ENCODE assay signal across 10 mouse cellular contexts in genomic region chr9:35018056-35018455, GRCm38 (mm10).
DNase-seq lines count a peak whose midpoint lies in the region; ATAC-seq and TF ChIP-seq lines count a peak whose summit lies in the region.
"Had no signal": no experiment of that assay in that cellular context is flagged by ENCODE, and none has a peak within 500 bp of the region (broad histone marks: within the 10 kb centered on the region; RNA-seq: fewer than 3 reads in every experiment).

No protein-coding gene starts in this region.

- no peak for DNase-seq in embryonic facial prominence, embryonic 10.5 days (ENCODE audit: low spot score)
- DNase-seq in kidney, postnatal 0 days (ENCODE audit: low spot score) = no peak
- no peak for DNase-seq in kidney, postnatal 14 days
- DNase-seq in 3134 (ENCODE audit: extremely low read depth, insufficient read length, low spot score) = peak; percentile 61
- DNase-seq in thymus, postnatal 36 days = no peak
- no peak for DNase-seq in embryo, embryonic 10 days (ENCODE audit: low spot score)
- DNase-seq: gastrocnemius, postnatal 14 days; liver had no signal

- no peaks in the 10 kb centered on the region for H3K9me3 ChIP-seq in embryonic facial prominence, embryonic 12.5 days
- no peaks in the 10 kb centered on the region for H3K9me3 ChIP-seq in embryonic facial prominence, embryonic 10.5 days
- H3K9me3 ChIP-seq in kidney, postnatal 0 days (replicated peaks; ENCODE audit: low read length) = no peaks in the 10 kb centered on the region

- H3K9ac ChIP-seq in embryonic facial prominence, embryonic 12.5 days = no peak overlapping the region
- no peak overlapping the region for H3K9ac ChIP-seq in kidney, postnatal 0 days (ENCODE audit: low read depth, low read length)

- H3K4me3 ChIP-seq in embryonic facial prominence, embryonic 12.5 days = no peak overlapping the region
- no peak overlapping the region for H3K4me3 ChIP-seq in embryonic facial prominence, embryonic 10.5 days
- H3K4me3 ChIP-seq in kidney, postnatal 0 days (replicated peaks; ENCODE audit: low read depth, low read length) = no peak overlapping the region

- peak overlapping the region; percentile 29; the same call in 1 of the 2 replicates for H3K4me2 ChIP-seq in embryonic facial prominence, embryonic 12.5 days (replicated peaks)
- peak overlapping the region; percentile 32; the same call in 1 of the 2 replicates for H3K4me2 ChIP-seq in kidney, postnatal 0 days (ENCODE audit: low read length)

- no peak for ATAC-seq in embryonic facial prominence, embryonic 12.5 days (ENCODE audit: insufficient number of reproducible peaks, insufficient read depth, low FRiP score, low TSS enrichment)
- no peak for ATAC-seq in kidney, postnatal 0 days (replicated peaks; ENCODE audit: low FRiP score, low read depth)
- ATAC-seq in granulocyte monocyte progenitor cell, adult 5-6 weeks (replicated peaks; ENCODE audit: poor library complexity, severe bottlenecking) = 0 out of 2 replicates have a peak, but pooled peaks have one; percentile 12

- no peak overlapping the region for H3K27ac ChIP-seq in embryonic facial prominence, embryonic 12.5 days
- no peak overlapping the region for H3K27ac ChIP-seq in embryonic facial prominence, embryonic 10.5 days (replicated peaks)
- H3K27ac ChIP-seq in kidney, postnatal 0 days = no peak overlapping the region

- no peaks in the 10 kb centered on the region for H3K36me3 ChIP-seq in embryonic facial prominence, embryonic 12.5 days
- no peaks in the 10 kb centered on the region for H3K36me3 ChIP-seq in embryonic facial prominence, embryonic 10.5 days (replicated peaks)
- no peaks in the 10 kb centered on the region for H3K36me3 ChIP-seq in kidney, postnatal 0 days (ENCODE audit: insufficient read depth, low read length)

- 0 out of 2 replicates have a peak, but pooled peaks cover 4% of the 10 kb centered on the region for H3K27me3 ChIP-seq in embryonic facial prominence, embryonic 12.5 days
- peaks cover 33% of the 10 kb centered on the region for H3K27me3 ChIP-seq in embryonic facial prominence, embryonic 10.5 days (replicated peaks; ENCODE audit: low read depth, poor library complexity, severe bottlenecking)
- no peaks in the 10 kb centered on the region for H3K27me3 ChIP-seq in kidney, postnatal 0 days (ENCODE audit: insufficient read depth, low read length)

- no peak for TF ChIP-seq CTCF in kidney, postnatal 0 days (IDR thresholded peaks at IDR 0.05; ENCODE audit: low read depth)

- H3K4me1 ChIP-seq in embryonic facial prominence, embryonic 12.5 days = peaks cover 9% of the 10 kb centered on the region
- H3K4me1 ChIP-seq in embryonic facial prominence, embryonic 10.5 days = peaks cover 10% of the 10 kb centered on the region
- H3K4me1 ChIP-seq in kidney, postnatal 0 days (replicated peaks; ENCODE audit: insufficient read depth, low read length) = no peaks in the 10 kb centered on the region

- WGBS in embryonic facial prominence, embryonic 12.5 days = 55% methylated on average over 5 of the region's 5 CpGs
- 76% methylated on average over 5 of the region's 5 CpGs for WGBS in embryonic facial prominence, embryonic 10.5 days
- 29% methylated on average over 5 of the region's 5 CpGs for WGBS in kidney, postnatal 0 days
